Comparison of ENCODE assay signal across 24 mouse cellular contexts in genomic region chr2:23172305-23172704, GRCm38 (mm10). TPM values are rescaled to one million over a fixed set of nuclear protein-coding genes. Genes with fewer than 3 reads are reported as not detected.
A peak's percentile ranks its signal among the peaks of the same experiment; 100 is the strongest.
DNase-seq lines count a peak whose midpoint lies in the region; ATAC-seq and TF ChIP-seq lines count a peak whose summit lies in the region.
"Had no signal": no experiment of that assay in that cellular context is flagged by ENCODE, and none has a peak within 500 bp of the region (broad histone marks: within the 10 kb centered on the region; RNA-seq: fewer than 3 reads in every experiment).

No protein-coding gene starts in this region.

- no peaks in the 10 kb centered on the region; the same call in 1 of the 2 replicates for H3K79me2 ChIP-seq in liver, adult 2 months (ENCODE audit: control insufficient read depth, insufficient read depth, low read length)
- H3K79me2 ChIP-seq in CH12.LX (replicated peaks; ENCODE audit: control insufficient read depth, extremely low read depth, insufficient read depth, poor library complexity, severe bottlenecking): peaks cover 4% of the 10 kb centered on the region

- no peaks in the 10 kb centered on the region for H3K9me3 ChIP-seq in CH12.LX (replicated peaks; ENCODE audit: low read length)
- H3K9me3 ChIP-seq: embryonic facial prominence, embryonic 13.5 days; forebrain, embryonic 12.5 days; heart, embryonic 12.5 days; hindbrain, embryonic 15.5 days; intestine, embryonic 15.5 days had no signal

- TF ChIP-seq RAD21 in CH12.LX (IDR thresholded peaks at IDR 0.05; ENCODE audit: low read depth, low read length): no peak

- no peak for TF ChIP-seq EP300 in CH12.LX (IDR thresholded peaks at IDR 0.05; ENCODE audit: low read length)

- no peak overlapping the region for H3K4me3 ChIP-seq in liver, adult 2 months (ENCODE audit: insufficient read depth, low read depth, low read length)
- H3K4me3 ChIP-seq in CH12.LX (replicated peaks in 1 of 3; ENCODE audit: low read depth in 2 of 3, low read length in 2 of 3, poor library complexity in 1 of 3): no peak overlapping the region
- H3K4me3 ChIP-seq: embryonic facial prominence, embryonic 13.5 days; forebrain, embryonic 12.5 days; heart, embryonic 12.5 days; hindbrain, embryonic 15.5 days; intestine, embryonic 15.5 days had no signal

- ATAC-seq in inflammation-experienced regulatory T-cells, adult 6 months: peak; percentile 65
- ATAC-seq: forebrain, embryonic 16.5 days; intestine, embryonic 15.5 days had no signal

- TF ChIP-seq POLR2A in liver, adult 2 months (IDR thresholded peaks at IDR 0.05; ENCODE audit: extremely low read depth, insufficient read depth, low read length): no peak
- TF ChIP-seq POLR2A in CH12.LX (IDR thresholded peaks at IDR 0.05; ENCODE audit: low read depth, low read length): no peak

- in situ Hi-C loops in CH12.LX (cut with MboI; ENCODE audit: low pct_ligation_motif_present, low pct_unique_long_range_greater_than_20kb, low sequenced_read_pairs): no loop called here

- intact Hi-C loops in left cerebral cortex, postnatal 14 days (cut with DNase I): no loop called here

- dilution Hi-C loops in CH12.LX (cut with MboI; ENCODE audit: extremely low pct_ligation_motif_present, extremely low pct_unique_long_range_greater_than_20kb, low sequenced_read_pairs): no loop called here

- WGBS in liver, adult 2 months: 76% methylated on average over 3 of the region's 3 CpGs

- H3K9ac ChIP-seq in liver, adult 2 months (ENCODE audit: low read depth, low read length): no peak overlapping the region
- no peak overlapping the region for H3K9ac ChIP-seq in CH12.LX (ENCODE audit: insufficient read depth, low read depth)
- H3K9ac ChIP-seq: embryonic facial prominence, embryonic 13.5 days; forebrain, embryonic 12.5 days; heart, embryonic 12.5 days; hindbrain, embryonic 15.5 days; intestine, embryonic 15.5 days had no signal

- no peaks in the 10 kb centered on the region for H3K4me1 ChIP-seq in liver, adult 2 months (ENCODE audit: control insufficient read depth, insufficient read depth, low read length)
- H3K4me1 ChIP-seq in CH12.LX (ENCODE audit: control insufficient read depth in 1 of 2, insufficient read depth in 2 of 2): peaks cover 2 to 13% of the 10 kb centered on the region in 2 experiments; a peak in 2 of 4 replicates
- H3K4me1 ChIP-seq: embryonic facial prominence, embryonic 13.5 days; forebrain, embryonic 12.5 days; heart, embryonic 12.5 days; hindbrain, embryonic 15.5 days; intestine, embryonic 15.5 days had no signal

- no peak overlapping the region for H3K27ac ChIP-seq in liver, adult 2 months (replicated peaks; ENCODE audit: insufficient read depth, low read depth, low read length)
- peak overlapping the region; percentile 45 for H3K27ac ChIP-seq in CH12.LX (ENCODE audit: insufficient read depth, low read depth)
- H3K27ac ChIP-seq: embryonic facial prominence, embryonic 13.5 days; forebrain, embryonic 12.5 days; hindbrain, embryonic 15.5 days; intestine, embryonic 15.5 days had no signal

- peaks cover 64% of the 10 kb centered on the region for H3K36me3 ChIP-seq in liver, adult 2 months (ENCODE audit: control insufficient read depth, insufficient read depth, low read length)
- peaks cover 35 to 83% of the 10 kb centered on the region in 2 experiments for H3K36me3 ChIP-seq in CH12.LX (replicated peaks in 1 of 2; ENCODE audit: control insufficient read depth in 1 of 2, insufficient read depth in 1 of 2, low read length in 1 of 2)
- peaks cover 4% of the 10 kb centered on the region; the same call in 1 of the 2 replicates for H3K36me3 ChIP-seq in splenic B cell, adult 2 months (ENCODE audit: control insufficient read depth, insufficient read depth, low read length, poor library complexity, severe bottlenecking)

- peak; percentile 12 for DNase-seq in liver, adult 2 months (ENCODE audit: extremely low read depth, low read depth, low spot score)
- no peak for DNase-seq in liver
- peak; percentile 60 for DNase-seq in CH12.LX (ENCODE audit: extremely low read depth)
- peak; percentile 26 for DNase-seq in splenic B cell, adult 2 months (ENCODE audit: low read depth, low spot score)
- DNase-seq in embryo, embryonic 10.5 days (ENCODE audit: low spot score): no peak
- DNase-seq in urinary bladder, adult 2 months (ENCODE audit: low spot score): no peak
- no peak for DNase-seq in left cerebral cortex, postnatal 14 days (ENCODE audit: low spot score in 2 of 2)
- DNase-seq: adrenal gland, adult 8-10 months; adrenal gland, postnatal 36 days; cerebellum, adult 8-10 months; cerebellum, postnatal 14 days; gastrocnemius, postnatal 10 days had no signal

- no peak overlapping the region; the same call in 1 of the 2 replicates for H3K4me2 ChIP-seq in CH12.LX (ENCODE audit: insufficient read depth, low read depth, poor library complexity, severe bottlenecking)
- H3K4me2 ChIP-seq: embryonic facial prominence, embryonic 13.5 days; forebrain, embryonic 12.5 days; heart, embryonic 12.5 days; hindbrain, embryonic 15.5 days; intestine, embryonic 15.5 days had no signal

- H3K27me3 ChIP-seq in liver, adult 2 months (ENCODE audit: control insufficient read depth, insufficient read depth, low read length): no peaks in the 10 kb centered on the region
- no peaks in the 10 kb centered on the region for H3K27me3 ChIP-seq in CH12.LX (replicated peaks)
- no peaks in the 10 kb centered on the region for H3K27me3 ChIP-seq in splenic B cell, adult 2 months (ENCODE audit: control insufficient read depth, insufficient read depth, low read length, poor library complexity, severe bottlenecking)
- H3K27me3 ChIP-seq: embryonic facial prominence, embryonic 13.5 days; forebrain, embryonic 12.5 days; heart, embryonic 12.5 days; hindbrain, embryonic 15.5 days; intestine, embryonic 15.5 days had no signal

- TF ChIP-seq CTCF in liver, adult 2 months (IDR thresholded peaks at IDR 0.05; ENCODE audit: low read depth, low read length): no peak
- TF ChIP-seq CTCF in CH12.LX (conservative IDR thresholded peaks at IDR 0.05 in 1 of 2, IDR thresholded peaks at IDR 0.05 in 1 of 2; ENCODE audit: low read depth in 2 of 2, low read length in 2 of 2): no peak

TF ChIP-seq in CH12.LX, 34 proteins besides CTCF, POLR2A, EP300 and RAD21:
- TF ChIP-seq ETS1 (conservative IDR thresholded peaks at IDR 0.05; ENCODE audit: low read depth, low read length) (peak; percentile 36; the same call in 1 of the 2 replicates), SIN3A (IDR thresholded peaks at IDR 0.05; ENCODE audit: low read length) (no peak), MYC (IDR thresholded peaks at IDR 0.05; ENCODE audit: low read depth, low read length) (0 out of 2 replicates have a peak, but pooled peaks have one; percentile 42), MAFK (IDR thresholded peaks at IDR 0.05; ENCODE audit: insufficient replicate concordance, low read length) (no peak), BHLHE40 (IDR thresholded peaks at IDR 0.05; ENCODE audit: low read depth, low read length) (peak; percentile 72)

RNA-seq across cellular contexts. Expression of gene Yme1l1, which starts 16.1 kb away (rescaled TPM):
- total RNA-seq in liver, adult 2 months (2014; rRNA removed): 71.4 and 90.2 TPM in 2 replicates
- 4.1 and 6.2 TPM in 2 replicates for polyA plus RNA-seq in liver, adult 2 months (2012; rRNA removed)
- total RNA-seq in CH12.LX (2012; rRNA removed) (58.6 and 69.5 TPM in 2 replicates), CH12.LX (2014; rRNA removed) (131 and 159 TPM in 2 replicates)
- polyA plus RNA-seq in CH12.LX (2012; ENCODE audit: insufficient read length, low read depth): 78.2 and 90.5 TPM in 2 replicates
- 100 to 1,000 TPM; 123 to 136 (median 132) TPM for polyA plus RNA-seq in inflammation-experienced regulatory T-cells, adult 6 months (2017; shearing (Covaris generic))
- polyA plus RNA-seq in urinary bladder, adult 2 months (2012; rRNA removed): 34.5 and 36.6 TPM in 2 replicates
- total RNA-seq in left cerebral cortex, postnatal 14 days (2021): 10 to 100 TPM; 89.5 to 94.1 TPM

RNA-seq across cellular contexts. Expression of gene Mastl, which starts 16.5 kb away (rescaled TPM):
- total RNA-seq in liver, adult 2 months (2014; rRNA removed): 0.28 and 0.60 TPM in 2 replicates
- polyA plus RNA-seq in liver, adult 2 months (2012; rRNA removed): 0.07 and 0.09 TPM in 2 replicates
- total RNA-seq in CH12.LX (2012; rRNA removed) (8.1 and 9.2 TPM in 2 replicates), CH12.LX (2014; rRNA removed) (14.8 and 15.6 TPM in 2 replicates)
- 9.5 and 10.7 TPM in 2 replicates for polyA plus RNA-seq in CH12.LX (2012; ENCODE audit: insufficient read length, low read depth)
- 10 to 100 TPM in 1 of 3 experiments, 1 to 10 TPM in 2; 1.7 to 15.3 (median 2.4) TPM for polyA plus RNA-seq in inflammation-experienced regulatory T-cells, adult 6 months (2017; shearing (Covaris generic))
- polyA plus RNA-seq in urinary bladder, adult 2 months (2012; rRNA removed): 0.70 and 0.78 TPM in 2 replicates
- 1 to 10 TPM; 1.3 to 1.6 TPM for total RNA-seq in left cerebral cortex, postnatal 14 days (2021)

RNA-seq across cellular contexts. Expression of gene 4931423N10Rik, which starts 35.0 kb away (rescaled TPM):
- not detected in 2 replicates for total RNA-seq in liver, adult 2 months (2014; rRNA removed)
- not detected in 2 replicates for polyA plus RNA-seq in liver, adult 2 months (2012; rRNA removed)
- total RNA-seq in CH12.LX (2012; rRNA removed) (not detected in 2 replicates), CH12.LX (2014; rRNA removed) (not detected in 2 replicates)
- not detected in 2 replicates for polyA plus RNA-seq in CH12.LX (2012; ENCODE audit: insufficient read length, low read depth)
- polyA plus RNA-seq in inflammation-experienced regulatory T-cells, adult 6 months (2017; shearing (Covaris generic)): not detected
- polyA plus RNA-seq in urinary bladder, adult 2 months (2012; rRNA removed): 0.04 and 0.12 TPM in 2 replicates
- total RNA-seq in left cerebral cortex, postnatal 14 days (2021): under 1 TPM in 1 of 2 experiments, not detected in 1; 0.32 TPM
- total RNA-seq: ES-E14; gastrocnemius, postnatal 4 days; heart, postnatal 25 days had no signal
- polyA plus RNA-seq: embryonic facial prominence, embryonic 13.5 days; forebrain, embryonic 12.5 days; heart, embryonic 12.5 days; heart, embryonic 16.5 days; hindbrain, embryonic 11.5 days; intestine, embryonic 15.5 days had no signal

Comparison
In these comparisons a context has a peak if more than half of its experiments do, and no peak if none do; other contexts are left out.
1. DNase-seq: peak in liver, adult 2 months (single experiment), CH12.LX (single experiment) and splenic B cell, adult 2 months (single experiment); none in liver (single experiment), embryo, embryonic 10.5 days (single experiment), urinary bladder, adult 2 months (single experiment) and left cerebral cortex, postnatal 14 days (0 of 2).